Mouse (Mus musculus) myocyte (in vitro differentiated cells): ENCODE data around the gene Drd4. TPM values are rescaled to one million over a fixed set of nuclear protein-coding genes. Genes with fewer than 3 reads are reported as not detected.

ENCODE experiments used
- H3K27me3 ChIP-seq: one replicate; pipeline ENCODE4 v1.6.1; 2011; ENCODE audit not compliant: control insufficient read depth, insufficient read depth, insufficient read length
- H3K36me3 ChIP-seq: one replicate; pipeline ENCODE4 v1.6.1; 2011; ENCODE audit not compliant: control insufficient read depth, insufficient read depth
- H3K4me2 ChIP-seq: one replicate; pipeline ENCODE4 v1.6.1; 2011; ENCODE audit warnings: low read depth, control low read depth
- H3K4me3 ChIP-seq: one replicate; pipeline ENCODE4 v1.5.1; 2011; ENCODE audit warnings: mild to moderate bottlenecking, control low read depth, moderate library complexity
- H3K79me2 ChIP-seq: one replicate; pipeline ENCODE4 v1.6.1; 2011; ENCODE audit not compliant: control insufficient read depth, insufficient read depth
- H3ac ChIP-seq: one replicate; pipeline ENCODE4 v1.6.1; 2011; ENCODE audit not compliant: control insufficient read depth, insufficient read length
- CEBPB ChIP-seq: IDR thresholded peaks from 2 replicates; pipeline ENCODE4 v1.6.1; 2011; ENCODE audit warnings: mild to moderate bottlenecking, moderate library complexity; ENCODE audit not compliant: poor library complexity, insufficient read depth, severe bottlenecking
- E2F4 ChIP-seq: IDR thresholded peaks from one replicate; pipeline ENCODE4 v1.6.1; 2011; ENCODE audit warnings: mild to moderate bottlenecking, control low read depth, moderate library complexity; ENCODE audit not compliant: insufficient read depth
- MAX ChIP-seq: IDR thresholded peaks from one replicate; pipeline ENCODE4 v1.6.1; 2011; ENCODE audit warnings: low read depth, mild to moderate bottlenecking, control low read depth
- MYOD1 ChIP-seq, 3 experiments: IDR thresholded peaks; one replicate each; pipeline ENCODE4 v1.6.1; 2011; ENCODE audit warnings: control low read depth in 2 of 3, low read depth in 2 of 3, mild to moderate bottlenecking in 2 of 3, moderate library complexity in 1 of 3; ENCODE audit not compliant: insufficient read length in 2 of 3, control insufficient read depth in 1 of 3
- MYOG ChIP-seq, 3 experiments: IDR thresholded peaks; one replicate each; pipeline ENCODE4 v1.6.1; 2011; ENCODE audit warnings: control low read depth in 2 of 3, low read depth in 2 of 3, mild to moderate bottlenecking in 2 of 3; ENCODE audit not compliant: insufficient read length in 2 of 3, control insufficient read depth in 1 of 3, insufficient read depth in 1 of 3
- POLR2A ChIP-seq: IDR thresholded peaks from one replicate; pipeline ENCODE4 v1.6.1; 2011; ENCODE audit warnings: low read depth, mild to moderate bottlenecking, control low read depth, moderate library complexity; ENCODE audit not compliant: insufficient read length
- POLR2AphosphoS2 ChIP-seq: IDR thresholded peaks from one replicate; pipeline ENCODE4 v1.6.1; 2011; ENCODE audit warnings: low read depth, control low read depth; ENCODE audit not compliant: insufficient read length
- REST ChIP-seq: IDR thresholded peaks from one replicate; pipeline ENCODE4 v1.6.1; 2011; ENCODE audit warnings: mild to moderate bottlenecking, control low read depth, moderate library complexity; ENCODE audit not compliant: insufficient read depth, insufficient read length
- SRF ChIP-seq: IDR thresholded peaks from one replicate; pipeline ENCODE4 v1.6.1; 2011; ENCODE audit warnings: low read depth; ENCODE audit not compliant: control insufficient read depth, insufficient read length
- TCF12 ChIP-seq: IDR thresholded peaks from one replicate; pipeline ENCODE4 v1.6.1; 2011; ENCODE audit warnings: mild to moderate bottlenecking, control low read depth; ENCODE audit not compliant: poor library complexity, insufficient read depth, severe bottlenecking
- TCF3 ChIP-seq: IDR thresholded peaks from one replicate; pipeline ENCODE4 v1.6.1; 2011; ENCODE audit warnings: low read depth, control low read depth; ENCODE audit not compliant: insufficient read length
- USF1 ChIP-seq: IDR thresholded peaks from one replicate; pipeline ENCODE4 v1.6.1; 2011; ENCODE audit warnings: low read depth, mild to moderate bottlenecking, control low read depth, moderate library complexity
- polyA plus RNA-seq: library from polyadenylated mRNA; unstranded; fragments of >200 nt; fragmentation: generic; extraction: Trizol; gene quantifications from one replicate; pipeline ENCODE4 v1.2.1, GENCODE M21; 2012; ENCODE audit warnings: missing spikeins

The Drd4 gene
- polyA plus RNA-seq, 1 experiment: not detected

DNA sequence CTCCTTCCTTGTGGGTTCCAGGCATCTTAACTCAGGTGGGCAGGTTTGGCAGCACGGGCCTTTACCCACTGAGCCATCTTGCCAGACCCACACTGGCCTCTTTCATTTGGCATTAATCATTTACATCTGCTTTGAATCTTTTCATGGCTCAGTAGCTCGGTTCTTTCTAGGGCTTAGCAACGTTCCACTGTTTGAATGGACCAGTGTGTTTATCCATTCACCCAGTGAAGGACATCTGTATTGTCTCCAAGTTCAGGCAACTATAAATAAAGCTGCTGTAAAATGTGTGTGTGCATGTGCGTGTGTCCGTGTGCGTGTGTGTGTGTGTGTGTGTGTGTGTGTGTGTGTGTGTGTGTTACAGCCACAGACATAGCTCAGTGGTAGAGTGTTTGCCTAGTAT, 10.4 kb upstream of the Drd4 start:
- TF ChIP-seq REST (no peak), POLR2A (no peak), POLR2AphosphoS2 (no peak), CEBPB (no peak), USF1 (no peak), E2F4 (no peak), MYOD1 (IDR thresholded peaks at IDR 0.05; ENCODE audit: control insufficient read depth in 1 of 3, insufficient read length in 2 of 3, low read depth in 2 of 3) (no peak), TCF3 (no peak), MAX (no peak), MYOG (IDR thresholded peaks at IDR 0.05; ENCODE audit: control insufficient read depth in 1 of 3, insufficient read depth in 1 of 3, insufficient read length in 2 of 3, low read depth in 2 of 3) (no peak), TCF12 (no peak), SRF (no peak)

DNA sequence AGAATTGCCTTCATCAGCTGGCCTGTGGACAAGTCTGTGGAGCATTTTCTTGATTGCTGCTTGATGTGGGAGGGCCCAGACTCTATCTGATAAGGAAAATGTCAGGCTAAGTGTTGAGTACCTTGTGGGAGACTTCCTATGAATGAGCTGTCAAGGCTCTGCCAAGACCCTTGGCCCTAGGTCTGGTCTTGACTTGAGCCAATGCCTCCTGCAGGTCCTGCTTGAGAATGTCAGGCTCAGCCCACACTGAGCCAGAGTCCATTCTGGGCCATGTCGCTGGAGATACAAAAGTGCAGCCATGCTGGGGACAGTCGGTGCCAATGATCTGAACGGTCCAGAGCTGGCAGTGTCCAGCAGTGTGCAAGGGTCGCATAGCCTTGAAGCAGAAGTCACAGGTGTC, 9.1 kb upstream of the Drd4 start:
- no peaks in the 10 kb centered on the region for H3K79me2 ChIP-seq
- H3K36me3 ChIP-seq: no peaks in the 10 kb centered on the region
- no peak overlapping the region for H3K4me3 ChIP-seq
- H3K4me2 ChIP-seq: no peak overlapping the region
- TF ChIP-seq CEBPB (no peak), POLR2AphosphoS2 (no peak), SRF (no peak), TCF12 (no peak), TCF3 (no peak), USF1 (no peak)
- H3ac ChIP-seq: no peak overlapping the region
- H3K27me3 ChIP-seq: no peaks in the 10 kb centered on the region

More for the DNA sequence above, 10.4 kb upstream of the Drd4 start:
- Histone ChIP-seq H3ac (no peak overlapping the region), H3K27me3 (no peaks in the 10 kb centered on the region), H3K36me3 (no peaks in the 10 kb centered on the region), H3K79me2 (no peaks in the 10 kb centered on the region), H3K4me3 (no peak overlapping the region), H3K4me2 (no peak overlapping the region)

DNA sequence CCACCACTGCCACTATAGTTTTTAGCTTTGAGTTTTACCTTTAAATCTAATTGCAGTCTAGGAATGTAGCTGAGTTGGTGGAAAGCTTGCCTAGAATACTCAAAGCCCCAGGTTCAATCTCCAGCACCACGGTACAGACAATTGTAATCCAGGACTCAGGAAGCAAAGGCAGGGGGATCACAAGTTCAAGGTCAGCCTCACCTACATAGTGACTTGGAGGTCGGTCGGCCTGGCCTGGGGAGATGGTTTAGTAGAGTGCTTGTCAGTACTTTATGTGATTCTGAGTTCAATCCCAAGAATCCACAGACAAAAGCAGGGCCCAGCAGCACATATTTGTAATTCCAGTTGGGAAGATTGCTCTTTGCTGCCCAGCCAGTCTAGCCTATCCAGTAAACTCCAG, 3.8 kb upstream of the Drd4 start:
- Histone ChIP-seq H3K79me2 (no peaks in the 10 kb centered on the region), H3K4me3 (no peak overlapping the region)

DNA sequence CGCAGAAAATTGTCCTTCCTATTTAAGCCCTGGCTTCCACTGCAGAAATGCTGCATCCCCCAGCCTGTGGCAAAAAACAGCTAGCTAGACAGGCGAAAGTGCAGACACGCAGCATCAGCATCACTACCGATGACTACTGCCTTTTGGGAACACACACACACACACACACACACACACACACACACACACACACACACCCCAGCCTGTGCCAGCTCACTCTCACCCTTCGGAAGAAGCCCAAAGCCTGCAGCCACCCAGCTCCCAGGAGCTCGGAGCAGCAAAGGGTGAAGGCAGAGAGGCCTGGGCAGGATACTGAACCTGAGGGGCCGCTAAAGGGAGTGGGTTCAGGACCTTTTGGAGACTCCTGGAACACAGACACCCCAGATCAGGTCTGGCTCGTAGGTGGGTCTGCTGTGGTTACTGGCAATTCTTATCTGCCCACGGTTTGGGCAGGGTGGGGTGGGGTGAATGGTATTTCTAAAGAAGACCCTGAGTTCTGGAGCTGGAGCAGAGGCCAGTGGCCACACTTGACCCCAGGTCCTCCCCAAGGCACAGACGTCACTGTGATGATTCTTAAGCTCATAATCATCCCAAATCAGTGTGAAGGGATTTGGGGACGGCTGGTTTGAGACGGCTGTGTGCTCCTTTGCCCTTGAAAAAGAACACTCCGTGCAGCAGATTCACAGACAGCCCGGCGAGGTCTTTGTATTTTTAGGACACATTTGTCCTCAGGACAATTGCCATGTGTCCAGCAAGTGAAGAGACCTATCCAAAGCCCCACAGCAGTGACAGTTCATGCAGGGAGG, 980 bp downstream of the Drd4 start:
- H3K27me3 ChIP-seq: peaks cover 23% of the 10 kb centered on the region
- no peaks in the 10 kb centered on the region for H3K79me2 ChIP-seq
- H3K36me3 ChIP-seq: no peaks in the 10 kb centered on the region
- H3ac ChIP-seq: no peak overlapping the region
- no peak overlapping the region for H3K4me2 ChIP-seq
- TF ChIP-seq MAX (no peak), TCF3 (no peak)
- H3K4me3 ChIP-seq: no peak overlapping the region

More for the DNA sequence above, 3.8 kb upstream of the Drd4 start:
- Histone ChIP-seq H3K36me3 (no peaks in the 10 kb centered on the region), H3ac (no peak overlapping the region), H3K4me2 (no peak overlapping the region), H3K27me3 (peaks cover 7% of the 10 kb centered on the region)
- no peak for TF ChIP-seq TCF3
- no peak for TF ChIP-seq CEBPB
- no peak for TF ChIP-seq REST
- no peak for TF ChIP-seq MAX
- no peak for TF ChIP-seq POLR2AphosphoS2
- TF ChIP-seq E2F4: no peak
- no peak for TF ChIP-seq MYOD1 (IDR thresholded peaks at IDR 0.05; ENCODE audit: control insufficient read depth in 1 of 3, insufficient read length in 2 of 3, low read depth in 2 of 3)
- no peak for TF ChIP-seq POLR2A
- TF ChIP-seq SRF: no peak
- TF ChIP-seq MYOG (IDR thresholded peaks at IDR 0.05; ENCODE audit: control insufficient read depth in 1 of 3, insufficient read depth in 1 of 3, insufficient read length in 2 of 3, low read depth in 2 of 3): no peak
- TF ChIP-seq TCF12: no peak

DNA sequence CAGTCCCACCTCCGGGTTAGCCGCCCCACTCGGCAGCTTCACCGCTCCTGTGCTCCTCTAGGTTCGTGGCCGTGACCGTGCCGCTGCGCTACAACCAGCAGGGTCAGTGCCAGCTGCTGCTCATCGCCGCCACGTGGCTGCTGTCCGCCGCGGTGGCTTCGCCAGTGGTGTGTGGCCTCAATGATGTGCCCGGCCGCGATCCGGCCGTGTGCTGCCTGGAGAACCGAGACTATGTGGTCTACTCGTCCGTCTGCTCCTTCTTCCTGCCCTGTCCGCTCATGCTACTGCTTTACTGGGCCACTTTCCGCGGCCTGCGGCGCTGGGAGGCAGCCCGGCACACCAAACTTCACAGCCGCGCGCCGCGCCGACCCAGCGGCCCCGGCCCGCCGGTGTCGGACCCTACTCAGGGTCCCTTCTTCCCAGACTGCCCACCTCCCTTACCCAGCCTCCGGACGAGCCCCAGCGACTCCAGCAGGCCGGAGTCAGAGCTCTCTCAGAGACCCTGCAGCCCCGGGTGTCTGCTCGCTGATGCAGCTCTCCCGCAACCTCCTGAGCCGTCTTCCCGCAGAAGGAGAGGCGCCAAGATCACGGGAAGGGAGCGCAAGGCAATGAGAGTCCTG, 2.2 kb downstream of the Drd4 start:
- no peak for TF ChIP-seq E2F4
- peak in 1 of 3 experiments; percentile 62 for TF ChIP-seq MYOG (IDR thresholded peaks at IDR 0.05; ENCODE audit: control insufficient read depth in 1 of 3, insufficient read depth in 1 of 3, insufficient read length in 2 of 3, low read depth in 2 of 3)
- TF ChIP-seq CEBPB: no peak
- TF ChIP-seq TCF3: no peak
- TF ChIP-seq SRF: no peak
- no peak for TF ChIP-seq POLR2A
- no peak overlapping the region for H3K4me2 ChIP-seq
- H3K36me3 ChIP-seq: no peaks in the 10 kb centered on the region
- no peak overlapping the region for H3K4me3 ChIP-seq
- H3ac ChIP-seq: no peak overlapping the region
- H3K27me3 ChIP-seq: peaks cover 23% of the 10 kb centered on the region
- no peaks in the 10 kb centered on the region for H3K79me2 ChIP-seq
